Mouse (Mus musculus) heart, embryonic 13.5 days (tissue): ENCODE measurements around the gene Atp5s. TPM values are rescaled to one million over a fixed set of nuclear protein-coding genes. Genes with fewer than 3 reads are reported as not detected.

Source experiments
- ATAC-seq: fragments of 200-750 bp; cut with Nextera tagmentation; 2 replicates; pipeline ENCODE4 v1.8.0; 2017; ENCODE audit warnings: moderate TSS enrichment; ENCODE audit not compliant: insufficient number of reproducible peaks, low FRiP score, low TSS enrichment; ENCODE audit errors: extremely low read depth
- H3K27ac ChIP-seq: fragments of 300-500 bp; sonication (generic); replicated peaks from 2 replicates; pipeline ENCODE4 v1.5.1; 2015; ENCODE audit warnings: moderate library complexity, mild to moderate bottlenecking, inconsistent platforms
- H3K27me3 ChIP-seq: fragments of 300-500 bp; sonication (generic); replicated peaks from 2 replicates; pipeline ENCODE4 v1.6.1; 2015; ENCODE audit warnings: mild to moderate bottlenecking, inconsistent platforms
- H3K36me3 ChIP-seq: fragments of 300-500 bp; sonication (generic); 2 replicates; pipeline ENCODE4 v1.6.1; 2015; ENCODE audit warnings: mild to moderate bottlenecking, inconsistent platforms
- H3K4me1 ChIP-seq: fragments of 300-500 bp; sonication (generic); 2 replicates; pipeline ENCODE4 v1.6.1; 2015; ENCODE audit warnings: inconsistent platforms
- H3K4me2 ChIP-seq: fragments of 300-500 bp; sonication (generic); 2 replicates; pipeline ENCODE4 v1.6.1; 2015; ENCODE audit warnings: inconsistent platforms, mild to moderate bottlenecking, moderate library complexity
- H3K4me3 ChIP-seq: fragments of 300-500 bp; sonication (generic); 2 replicates; pipeline ENCODE4 v1.5.1; 2015; ENCODE audit warnings: moderate library complexity, mild to moderate bottlenecking, inconsistent platforms
- H3K9ac ChIP-seq: fragments of 300-500 bp; sonication (generic); 2 replicates; pipeline ENCODE4 v1.6.1; 2015; ENCODE audit warnings: inconsistent platforms, mild to moderate bottlenecking, moderate library complexity
- H3K9me3 ChIP-seq: fragments of 300-500 bp; sonication (generic); 2 replicates; pipeline ENCODE4 v1.6.1; 2016; ENCODE audit warnings: inconsistent platforms
- WGBS: fragments of 180-500 bp; shearing (Covaris S2); methylation state at CpG from one replicate; pipeline ENCODE4 v1.1.7; 2015; ENCODE audit warnings: mixed read lengths; 5-methylcytosine and 5-hydroxymethylcytosine counted together
- polyA plus RNA-seq: library from polyadenylated mRNA; unstranded; fragments of >200 nt; fragmentation: Nextera tagmentation; extraction: Ambion mirVana; gene quantifications from 2 replicates; pipeline ENCODE4 v1.2.1, GENCODE M21; 2015

The Atp5s gene
- polyA plus RNA-seq, 1 experiment from 2014 or later: 30.5 TPM

DNA sequence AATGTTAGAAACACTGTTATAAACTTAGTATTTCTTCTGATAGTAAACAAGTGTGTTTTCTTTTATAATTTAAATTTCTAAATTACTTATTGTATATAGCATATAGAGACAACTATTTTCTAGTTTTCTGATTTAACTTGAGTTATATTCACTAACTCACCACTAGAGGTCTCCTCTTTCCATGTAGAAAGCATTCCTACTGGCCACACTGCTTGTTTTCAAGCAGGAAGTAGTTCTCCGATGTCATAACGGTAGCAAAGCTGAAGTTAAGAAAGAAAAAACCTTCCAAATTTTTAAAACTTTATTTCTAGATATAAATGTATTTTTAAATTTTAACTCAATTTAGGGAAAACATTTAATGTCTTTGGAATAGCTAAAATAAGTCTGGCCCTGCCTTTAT is 8.8 kb downstream of the Atp5s start:
- H3K36me3 ChIP-seq: no peaks in the 10 kb centered on the region
- H3K27ac ChIP-seq: no peak overlapping the region
- ATAC-seq: no peak
- H3K4me2 ChIP-seq: peak overlapping the region; percentile 48
- H3K4me1 ChIP-seq: peaks cover 8% of the 10 kb centered on the region; the same call in 1 of the 2 replicates
- H3K4me3 ChIP-seq: no peak overlapping the region
- H3K27me3 ChIP-seq: no peaks in the 10 kb centered on the region
- H3K9me3 ChIP-seq: no peaks in the 10 kb centered on the region
- 5% methylated on average over 2 of the region's 2 CpGs for WGBS
- no peak overlapping the region for H3K9ac ChIP-seq

DNA sequence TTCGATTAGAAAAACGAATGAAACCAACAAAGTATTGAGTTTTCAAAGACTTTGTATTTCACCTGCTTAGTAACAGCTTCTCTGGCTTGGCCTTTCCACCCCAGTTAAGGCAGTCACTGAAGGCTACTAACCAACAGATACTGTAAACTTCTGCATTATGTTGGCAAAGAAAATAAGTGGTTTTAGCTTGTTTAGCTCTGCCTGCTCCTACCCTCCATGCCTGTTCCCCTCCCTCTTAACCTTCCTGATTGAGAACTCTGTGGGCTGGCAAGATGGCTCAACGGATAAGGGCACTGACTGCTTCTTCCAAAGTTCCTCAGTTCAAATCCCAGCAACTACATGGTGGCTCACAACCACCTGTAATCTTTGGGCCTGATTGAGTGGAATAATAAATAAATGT is 9.2 kb downstream of the Atp5s start:
- 62% methylated on average over 3 of the region's 3 CpGs for WGBS
- no peaks in the 10 kb centered on the region for H3K36me3 ChIP-seq
- peaks cover 8% of the 10 kb centered on the region; the same call in 1 of the 2 replicates for H3K4me1 ChIP-seq
- H3K9ac ChIP-seq: no peak overlapping the region
- peak overlapping the region; percentile 48 for H3K4me2 ChIP-seq
- no peaks in the 10 kb centered on the region for H3K9me3 ChIP-seq
- ATAC-seq: no peak
- H3K27me3 ChIP-seq: no peaks in the 10 kb centered on the region
- H3K4me3 ChIP-seq: no peak overlapping the region
- peak overlapping the region; percentile 12; the same call in 1 of the 2 replicates for H3K27ac ChIP-seq

DNA sequence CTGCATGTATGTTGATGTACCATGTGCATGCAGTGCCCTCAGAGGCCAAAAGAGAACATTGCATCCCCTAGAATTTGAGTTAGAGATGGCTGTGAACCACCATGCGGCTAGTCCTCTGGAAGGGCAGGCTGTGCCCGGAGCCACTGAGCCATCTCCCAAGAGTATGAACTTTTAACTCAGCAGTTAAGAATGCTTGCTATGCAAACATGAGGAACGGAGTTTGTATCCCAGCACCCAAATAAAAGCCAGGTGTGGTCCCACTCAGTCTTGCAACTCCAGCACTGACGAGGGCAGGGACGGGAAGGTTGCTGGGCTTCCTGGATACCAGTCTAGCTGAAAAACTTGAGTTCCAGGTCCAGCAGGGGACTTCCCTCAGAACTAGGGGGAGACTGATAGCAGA is 17.2 kb downstream of the Atp5s start:
- no peak overlapping the region for H3K4me2 ChIP-seq
- no peak overlapping the region for H3K4me3 ChIP-seq
- H3K4me1 ChIP-seq: peaks cover 7% of the 10 kb centered on the region; the same call in 1 of the 2 replicates
- no peaks in the 10 kb centered on the region for H3K27me3 ChIP-seq
- H3K36me3 ChIP-seq: peaks cover 21% of the 10 kb centered on the region
- ATAC-seq: no peak
- H3K27ac ChIP-seq: no peak overlapping the region
- H3K9ac ChIP-seq: no peak overlapping the region
- H3K9me3 ChIP-seq: no peaks in the 10 kb centered on the region
- 77% methylated on average over 5 of the region's 5 CpGs for WGBS

DNA sequence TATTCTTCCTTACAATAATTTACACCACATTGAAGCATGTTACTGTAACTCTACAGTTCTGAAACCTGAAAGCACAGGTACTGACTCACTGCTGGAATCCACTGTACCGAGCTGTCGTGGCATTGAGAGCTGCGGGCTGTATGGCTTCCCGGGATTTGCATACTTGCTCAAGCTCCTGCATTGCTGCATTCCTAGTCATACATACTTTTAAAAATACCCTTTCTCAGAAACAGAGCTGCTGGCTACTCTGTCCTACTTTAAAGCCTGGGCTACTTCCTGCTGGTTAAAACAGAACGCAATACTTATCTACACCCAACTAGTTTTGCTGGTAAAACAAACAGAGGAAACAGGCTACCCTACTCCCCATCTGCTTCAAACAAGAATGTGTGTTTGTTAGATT is 19.4 kb downstream of the Atp5s start:
- Histone ChIP-seq H3K27ac (no peak overlapping the region), H3K4me2 (no peak overlapping the region), H3K4me3 (no peak overlapping the region), H3K36me3 (peaks cover 38% of the 10 kb centered on the region), H3K4me1 (peaks cover 4% of the 10 kb centered on the region; the same call in 1 of the 2 replicates), H3K9ac (no peak overlapping the region), H3K9me3 (no peaks in the 10 kb centered on the region), H3K27me3 (no peaks in the 10 kb centered on the region)
- no peak for ATAC-seq
- WGBS: 58% methylated on average over 5 of the region's 5 CpGs

DNA sequence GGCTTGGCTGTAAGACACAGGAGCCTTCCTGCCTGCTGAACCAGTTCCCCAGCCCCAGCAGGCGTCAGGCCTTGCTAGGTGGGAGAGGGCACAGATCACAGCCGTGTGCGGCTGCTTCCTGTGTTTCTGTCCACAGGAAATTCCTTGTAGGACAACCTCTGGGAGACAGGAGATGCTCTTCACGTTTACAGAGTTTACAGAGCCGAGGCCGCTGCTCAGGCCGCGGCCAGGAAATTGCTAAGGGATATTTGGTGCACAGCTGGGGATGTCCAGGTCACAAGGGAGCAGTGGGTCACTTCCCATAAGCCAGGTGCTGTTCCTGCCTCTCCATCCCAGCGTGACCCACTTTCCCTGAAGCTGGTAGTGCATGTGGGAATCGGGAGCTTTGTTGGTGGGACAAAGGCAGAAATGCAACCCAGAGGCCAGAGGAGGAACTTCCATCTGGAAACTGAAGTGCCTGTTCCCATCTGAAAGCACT is 27.2 kb downstream of the Atp5s start:
- no peak for ATAC-seq
- peaks cover 25% of the 10 kb centered on the region for H3K4me1 ChIP-seq
- 0 out of 2 replicates have a peak overlapping the region, but pooled peaks have one; percentile 37 for H3K9ac ChIP-seq
- H3K9me3 ChIP-seq: no peaks in the 10 kb centered on the region
- H3K4me3 ChIP-seq: no peak overlapping the region
- H3K36me3 ChIP-seq: peaks cover 39% of the 10 kb centered on the region
- H3K27ac ChIP-seq: peak overlapping the region; percentile 58
- H3K27me3 ChIP-seq: no peaks in the 10 kb centered on the region
- 0 out of 2 replicates have a peak overlapping the region, but pooled peaks have one; percentile 20 for H3K4me2 ChIP-seq
- 34% methylated on average over 10 of the region's 10 CpGs for whole genome bisulfite sequencing

DNA sequence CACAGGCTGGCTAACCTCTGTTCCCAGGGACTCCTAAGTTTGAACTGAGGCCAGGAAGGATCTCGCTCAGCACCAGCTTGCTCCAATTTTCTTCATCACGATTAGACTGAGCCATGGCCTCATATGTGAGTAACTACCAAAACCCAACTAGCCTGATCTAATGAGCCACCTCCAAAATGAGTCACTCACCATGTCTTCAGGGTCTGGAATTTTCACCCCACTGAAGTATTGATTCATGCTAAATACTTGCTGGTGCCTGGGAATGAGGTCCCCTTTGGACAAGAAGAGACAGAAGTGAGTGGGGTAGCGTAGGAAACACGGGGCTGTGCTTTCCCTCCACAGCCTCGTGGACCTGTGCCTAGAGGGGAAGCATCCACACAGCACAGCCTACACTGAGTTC is 29.2 kb downstream of the Atp5s start:
- no peak for ATAC-seq
- Histone ChIP-seq H3K27me3 (no peaks in the 10 kb centered on the region), H3K27ac (no peak overlapping the region), H3K9me3 (no peaks in the 10 kb centered on the region), H3K4me3 (no peak overlapping the region), H3K4me1 (peaks cover 41% of the 10 kb centered on the region), H3K36me3 (peaks cover 23% of the 10 kb centered on the region), H3K4me2 (no peak overlapping the region), H3K9ac (no peak overlapping the region)
- 80% methylated on average over 5 of the region's 5 CpGs for WGBS

DNA sequence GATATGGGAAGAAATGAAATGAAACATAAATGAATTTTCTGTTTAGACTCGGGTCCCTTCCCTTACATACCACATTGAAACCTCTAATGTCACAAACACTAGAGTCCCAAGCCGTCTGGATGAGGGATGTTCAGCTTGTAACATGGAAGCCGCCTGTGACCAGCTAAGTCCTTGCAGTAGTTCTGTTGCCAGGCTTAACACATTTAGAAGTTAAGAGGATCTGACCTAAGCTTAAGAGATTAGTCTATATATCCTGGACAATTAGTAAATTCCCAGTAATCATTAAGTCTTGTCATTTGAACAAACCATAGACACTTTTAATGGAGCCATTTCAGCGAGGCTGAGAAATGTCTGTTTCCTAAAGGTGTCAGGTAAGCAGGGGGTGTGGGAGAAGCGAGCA is 31.3 kb downstream of the Atp5s start:
- Histone ChIP-seq H3K4me3 (no peak overlapping the region), H3K27me3 (no peaks in the 10 kb centered on the region), H3K27ac (no peak overlapping the region), H3K4me2 (no peak overlapping the region; the same call in 1 of the 2 replicates), H3K9me3 (no peaks in the 10 kb centered on the region), H3K36me3 (peaks cover 5% of the 10 kb centered on the region; the same call in 1 of the 2 replicates), H3K4me1 (peaks cover 58% of the 10 kb centered on the region), H3K9ac (no peak overlapping the region)
- WGBS: 66% methylated on average over 5 of the region's 5 CpGs
- no peak for ATAC-seq

DNA sequence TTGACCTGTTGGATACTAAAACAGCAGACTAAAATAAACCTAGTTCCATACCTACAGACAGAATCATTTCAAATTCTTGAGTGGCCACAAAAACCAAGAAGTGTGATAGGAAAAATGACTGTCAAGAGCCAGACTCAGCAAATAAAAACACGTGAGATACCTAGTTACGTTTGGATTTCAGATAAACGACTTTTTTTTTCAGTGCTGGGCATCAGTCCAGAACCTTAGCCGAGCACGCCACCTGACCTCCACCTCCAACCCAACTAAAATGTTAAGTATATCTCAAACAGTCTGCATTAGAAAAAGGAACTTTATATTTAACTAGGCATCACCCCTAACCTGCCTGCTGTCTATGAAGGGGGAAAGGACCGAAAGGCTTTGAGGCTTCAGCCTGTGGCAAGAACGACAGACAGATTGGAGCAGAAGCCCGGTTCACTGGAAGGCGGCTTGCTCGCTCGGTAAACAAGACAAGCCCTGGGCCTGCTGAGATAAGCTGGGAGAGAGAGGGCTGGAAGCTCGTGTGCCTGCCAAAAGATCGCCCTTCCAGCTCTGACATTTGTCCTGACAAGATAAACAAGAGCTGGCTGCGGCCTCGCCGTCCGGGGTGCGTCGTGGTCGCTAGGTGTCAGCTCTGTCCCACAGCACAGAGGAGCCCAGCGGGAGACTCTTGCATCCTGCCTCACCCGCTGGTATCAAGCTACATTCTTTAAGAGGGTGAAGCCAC is 32.8 kb downstream of the Atp5s start:
- WGBS: 1% methylated on average over 22 of the region's 22 CpGs
- peak overlapping the region; percentile 99 for H3K27ac ChIP-seq
- peak; percentile 92 for ATAC-seq
- peak overlapping the region; percentile 52 for H3K4me3 ChIP-seq
- H3K4me2 ChIP-seq: peak overlapping the region; percentile 90
- H3K9ac ChIP-seq: peak overlapping the region; percentile 80
- H3K27me3 ChIP-seq: no peaks in the 10 kb centered on the region
- H3K9me3 ChIP-seq: no peaks in the 10 kb centered on the region
- peaks cover 4% of the 10 kb centered on the region; the same call in 1 of the 2 replicates for H3K36me3 ChIP-seq
- H3K4me1 ChIP-seq: peaks cover 47% of the 10 kb centered on the region

DNA sequence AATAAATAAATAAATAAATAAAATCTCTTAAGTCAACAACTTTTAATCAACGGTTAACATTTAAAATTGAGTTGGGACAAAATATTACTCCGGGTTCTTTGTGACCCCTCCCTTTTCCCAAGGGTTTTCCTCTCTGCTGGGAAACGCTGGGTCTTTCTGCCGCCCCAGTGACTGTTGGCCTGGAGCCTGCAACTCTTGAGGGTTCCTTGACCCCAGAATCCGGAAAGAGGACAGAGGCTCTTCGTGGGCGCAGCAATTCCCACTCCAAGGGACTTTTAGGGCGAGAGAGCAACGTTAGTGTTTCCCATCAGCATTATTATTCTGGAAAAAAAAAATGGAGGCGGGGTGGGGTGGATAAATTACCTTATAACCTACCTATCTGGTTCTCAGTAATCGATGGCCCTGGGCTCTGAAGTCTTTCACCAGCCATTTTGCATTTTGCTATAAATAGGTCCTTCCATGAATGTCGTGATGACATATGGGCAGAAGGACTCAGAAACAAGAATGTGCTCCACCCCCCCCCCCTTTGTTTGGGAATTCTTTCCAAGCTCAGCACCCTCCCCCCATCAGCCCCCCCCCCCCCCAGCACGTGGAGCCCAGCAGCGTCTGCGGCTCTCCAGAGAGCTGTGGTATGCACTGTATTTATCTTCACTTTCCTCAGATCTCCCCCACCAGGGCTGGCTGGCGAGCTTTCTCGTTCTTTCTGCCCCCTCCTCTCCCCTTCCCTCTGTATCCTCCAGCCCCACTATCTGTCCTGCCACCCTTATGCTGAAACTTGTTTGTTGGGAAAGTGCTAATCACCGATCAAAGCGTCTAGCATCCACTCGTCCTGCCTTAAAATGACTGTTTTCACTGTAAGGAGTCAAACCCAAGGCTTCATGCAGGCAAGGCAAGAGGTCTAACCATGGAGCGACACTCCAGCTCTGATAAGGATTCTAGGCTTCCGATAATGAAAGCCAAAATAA is 33.8 kb downstream of the Atp5s start:
- Histone ChIP-seq H3K4me2 (peak overlapping the region; percentile 90), H3K9ac (peak overlapping the region; percentile 80)
- under 1% methylated on average over 22 of the region's 22 CpGs for WGBS

DNA sequence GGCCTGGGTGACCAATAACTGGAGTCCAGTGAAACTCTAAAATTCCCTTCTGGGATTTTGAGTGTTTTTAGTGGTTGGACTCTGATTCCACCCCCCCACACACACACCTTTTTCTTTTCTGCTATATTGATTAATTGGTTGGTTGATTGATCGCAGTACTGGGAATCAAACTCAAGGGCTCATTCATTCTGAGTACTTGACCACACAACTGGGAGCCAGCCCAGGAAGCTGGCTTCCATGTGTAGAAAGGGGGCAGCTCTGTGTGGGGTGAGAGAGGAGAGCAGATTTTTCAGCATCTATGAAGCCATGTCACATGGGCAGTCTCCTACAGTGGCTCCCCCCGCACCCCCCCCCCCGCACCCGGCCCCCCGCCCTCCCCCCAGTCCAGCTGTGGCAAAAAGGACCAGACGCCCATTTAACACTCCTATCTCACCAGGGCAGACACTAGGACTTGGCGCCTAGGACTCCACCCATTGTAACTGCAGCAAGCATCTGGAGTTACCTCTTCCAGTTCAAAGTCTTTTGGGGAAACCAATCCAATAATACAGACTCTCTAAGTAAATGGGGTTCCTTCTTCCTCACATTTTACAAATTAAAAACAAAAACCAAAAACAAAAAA is 34.6 kb downstream of the Atp5s start:
- Histone ChIP-seq H3K4me1 (peaks cover 47% of the 10 kb centered on the region), H3K27me3 (no peaks in the 10 kb centered on the region), H3K9me3 (no peaks in the 10 kb centered on the region), H3K4me3 (peak overlapping the region; percentile 52), H3K9ac (peak overlapping the region; percentile 76; the same call in 1 of the 2 replicates), H3K27ac (peak overlapping the region; percentile 99), H3K36me3 (no peaks in the 10 kb centered on the region), H3K4me2 (peak overlapping the region; percentile 90)
- 14% methylated on average over 7 of the region's 7 CpGs for WGBS
- ATAC-seq: peak; percentile 33; the same call in 1 of the 2 replicates

More for the DNA sequence above, 33.8 kb downstream of the Atp5s start:
- 0 out of 2 replicates have a peak, but pooled peaks have one; percentile 8 for ATAC-seq
- Histone ChIP-seq H3K27me3 (no peaks in the 10 kb centered on the region), H3K4me3 (peak overlapping the region; percentile 52), H3K9me3 (no peaks in the 10 kb centered on the region), H3K4me1 (peaks cover 47% of the 10 kb centered on the region), H3K36me3 (peaks cover 3% of the 10 kb centered on the region; the same call in 1 of the 2 replicates), H3K27ac (peak overlapping the region; percentile 99)
